24 mouse cellular contexts compared by ENCODE assay signal in genomic region chr8:99031060-99031459, GRCm38 (mm10).
A peak's percentile ranks its signal among the peaks of the same experiment; 100 is the strongest.
DNase-seq lines count a peak whose midpoint lies in the region; ATAC-seq and TF ChIP-seq lines count a peak whose summit lies in the region.
"Had no signal": no experiment of that assay in that cellular context is flagged by ENCODE, and none has a peak within 500 bp of the region (broad histone marks: within the 10 kb centered on the region; RNA-seq: fewer than 3 reads in every experiment).

No protein-coding gene starts in this region.

- no peak overlapping the region for H3K9ac ChIP-seq in intestine, embryonic 15.5 days
- H3K9ac ChIP-seq in intestine, postnatal 0 days (ENCODE audit: low read depth, low read length): no peak overlapping the region
- no peak overlapping the region for H3K9ac ChIP-seq in liver, embryonic 14.5 days (replicated peaks)
- H3K9ac ChIP-seq in liver, embryonic 12.5 days: no peak overlapping the region
- H3K9ac ChIP-seq in stomach, embryonic 14.5 days (replicated peaks; ENCODE audit: low read depth, low read length): no peak overlapping the region
- no peak overlapping the region for H3K9ac ChIP-seq in stomach, postnatal 0 days (ENCODE audit: low read length)
- H3K9ac ChIP-seq: embryonic facial prominence, embryonic 12.5 days; forebrain, embryonic 13.5 days; forebrain, embryonic 15.5 days had no signal

- H3K36me3 ChIP-seq in intestine, embryonic 15.5 days: no peaks in the 10 kb centered on the region
- H3K36me3 ChIP-seq in intestine, postnatal 0 days (ENCODE audit: control insufficient read depth, insufficient read depth): no peaks in the 10 kb centered on the region
- no peaks in the 10 kb centered on the region for H3K36me3 ChIP-seq in liver, embryonic 14.5 days (replicated peaks; ENCODE audit: control insufficient read depth, insufficient read depth, low read depth)
- H3K36me3 ChIP-seq in liver, embryonic 12.5 days: no peaks in the 10 kb centered on the region
- no peaks in the 10 kb centered on the region for H3K36me3 ChIP-seq in stomach, embryonic 14.5 days (ENCODE audit: control insufficient read depth, insufficient read depth, low read length)
- no peaks in the 10 kb centered on the region for H3K36me3 ChIP-seq in stomach, postnatal 0 days (ENCODE audit: control insufficient read depth, insufficient read depth, low read length)
- H3K36me3 ChIP-seq: embryonic facial prominence, embryonic 10.5 days; embryonic facial prominence, embryonic 12.5 days; forebrain, embryonic 15.5 days; G1E had no signal

- H3K27me3 ChIP-seq in intestine, embryonic 15.5 days (replicated peaks): no peaks in the 10 kb centered on the region
- no peaks in the 10 kb centered on the region for H3K27me3 ChIP-seq in intestine, postnatal 0 days (replicated peaks; ENCODE audit: control insufficient read depth, insufficient read depth, low read length)
- no peaks in the 10 kb centered on the region for H3K27me3 ChIP-seq in liver, embryonic 14.5 days (ENCODE audit: control insufficient read depth, insufficient read depth, low read length)
- H3K27me3 ChIP-seq in liver, embryonic 12.5 days (replicated peaks): no peaks in the 10 kb centered on the region
- no peaks in the 10 kb centered on the region for H3K27me3 ChIP-seq in stomach, embryonic 14.5 days (ENCODE audit: control insufficient read depth, insufficient read depth, low read length)
- H3K27me3 ChIP-seq in stomach, postnatal 0 days (ENCODE audit: control insufficient read depth, insufficient read depth, low read length): no peaks in the 10 kb centered on the region
- H3K27me3 ChIP-seq: CH12.LX; embryonic facial prominence, embryonic 12.5 days; forebrain, embryonic 13.5 days; forebrain, embryonic 15.5 days; Patski had no signal

- H3K27ac ChIP-seq in intestine, embryonic 15.5 days: no peak overlapping the region
- H3K27ac ChIP-seq in intestine, postnatal 0 days (ENCODE audit: low read depth, low read length): no peak overlapping the region
- no peak overlapping the region for H3K27ac ChIP-seq in liver, embryonic 14.5 days
- H3K27ac ChIP-seq in liver, embryonic 12.5 days: no peak overlapping the region
- H3K27ac ChIP-seq in stomach, embryonic 14.5 days (ENCODE audit: low read length): no peak overlapping the region
- no peak overlapping the region for H3K27ac ChIP-seq in stomach, postnatal 0 days (replicated peaks)
- H3K27ac ChIP-seq: embryonic facial prominence, embryonic 10.5 days; embryonic facial prominence, embryonic 12.5 days; forebrain, embryonic 13.5 days; forebrain, embryonic 15.5 days had no signal

- 42% methylated on average over 4 of the region's 4 CpGs for WGBS in intestine, embryonic 15.5 days
- WGBS in intestine, postnatal 0 days: 29% methylated on average over 4 of the region's 4 CpGs
- WGBS in liver, embryonic 14.5 days (ENCODE audit: insufficient replicate concordance): 46% methylated on average over 4 of the region's 4 CpGs
- WGBS in liver, embryonic 12.5 days (ENCODE audit: insufficient replicate concordance): 43% methylated on average over 4 of the region's 4 CpGs
- 51% methylated on average over 4 of the region's 4 CpGs for WGBS in stomach, embryonic 14.5 days
- whole genome bisulfite sequencing in stomach, postnatal 0 days: 34% methylated on average over 4 of the region's 4 CpGs

- ATAC-seq in intestine, embryonic 15.5 days: peak; percentile 75
- no peak for ATAC-seq in intestine, postnatal 0 days
- ATAC-seq in liver, embryonic 14.5 days (ENCODE audit: insufficient read depth): no peak
- ATAC-seq in liver, embryonic 12.5 days: no peak
- ATAC-seq in stomach, embryonic 14.5 days (ENCODE audit: insufficient number of reproducible peaks, insufficient read depth, low FRiP score, low read depth): peak; percentile 67; the same call in 1 of the 2 replicates
- ATAC-seq in stomach, postnatal 0 days (ENCODE audit: low FRiP score, low TSS enrichment): no peak
- ATAC-seq: activated CD4-positive, CD25-positive, alpha-beta regulatory T cell, adult 4 months; CD4-positive, CD25-positive, alpha-beta regulatory T cell, adult 4 months; forebrain, embryonic 13.5 days; forebrain, embryonic 15.5 days; Patski had no signal

- no peaks in the 10 kb centered on the region for H3K9me3 ChIP-seq in intestine, embryonic 15.5 days
- H3K9me3 ChIP-seq in intestine, postnatal 0 days (ENCODE audit: control insufficient read depth): no peaks in the 10 kb centered on the region
- H3K9me3 ChIP-seq in liver, embryonic 14.5 days (ENCODE audit: control insufficient read depth, low read length): no peaks in the 10 kb centered on the region
- H3K9me3 ChIP-seq in liver, embryonic 12.5 days (replicated peaks): no peaks in the 10 kb centered on the region
- no peaks in the 10 kb centered on the region for H3K9me3 ChIP-seq in stomach, embryonic 14.5 days (ENCODE audit: control insufficient read depth, low read depth, low read length)
- no peaks in the 10 kb centered on the region for H3K9me3 ChIP-seq in stomach, postnatal 0 days (ENCODE audit: control insufficient read depth, low read length)
- H3K9me3 ChIP-seq: embryonic facial prominence, embryonic 10.5 days; embryonic facial prominence, embryonic 12.5 days; forebrain, embryonic 13.5 days; forebrain, embryonic 15.5 days; G1E had no signal

- H3K4me1 ChIP-seq in intestine, embryonic 15.5 days (replicated peaks): no peaks in the 10 kb centered on the region
- H3K4me1 ChIP-seq in intestine, postnatal 0 days (replicated peaks; ENCODE audit: control insufficient read depth, insufficient read depth, low read length): no peaks in the 10 kb centered on the region
- no peaks in the 10 kb centered on the region for H3K4me1 ChIP-seq in liver, embryonic 14.5 days (replicated peaks; ENCODE audit: control insufficient read depth in 2 of 2, insufficient read depth in 2 of 2, low read length in 1 of 2)
- H3K4me1 ChIP-seq in liver, embryonic 12.5 days: no peaks in the 10 kb centered on the region
- no peaks in the 10 kb centered on the region for H3K4me1 ChIP-seq in stomach, embryonic 14.5 days (ENCODE audit: control insufficient read depth, insufficient read depth, low read length)
- H3K4me1 ChIP-seq in stomach, postnatal 0 days (replicated peaks; ENCODE audit: control insufficient read depth, insufficient read depth): no peaks in the 10 kb centered on the region
- H3K4me1 ChIP-seq: embryonic facial prominence, embryonic 10.5 days; embryonic facial prominence, embryonic 12.5 days; forebrain, embryonic 13.5 days; forebrain, embryonic 15.5 days had no signal

- no peak for TF ChIP-seq EP300 in liver, embryonic 14.5 days (IDR thresholded peaks at IDR 0.05; ENCODE audit: low read depth)
- TF ChIP-seq EP300 in stomach, postnatal 0 days (optimal IDR thresholded peaks at IDR 0.05): no peak

- peak; percentile 0 to 1 (median 1) for DNase-seq in liver, embryonic 14.5 days (ENCODE audit: low read depth in 3 of 3, low spot score in 3 of 3)
- no peak for DNase-seq in stomach, postnatal 0 days (ENCODE audit: low spot score)
- DNase-seq: adrenal gland, adult 8-10 months; adrenal gland, postnatal 14 days; adrenal gland, postnatal 36 days; B cell, adult 2 months; cerebellum, adult 11-12 months; cerebellum, adult 2 months; cerebellum, adult 9-10 months; cerebellum, postnatal 10 days; cerebellum, postnatal 25 days had no signal

- H3K4me3 ChIP-seq in intestine, embryonic 15.5 days (replicated peaks): no peak overlapping the region
- H3K4me3 ChIP-seq in intestine, postnatal 0 days (ENCODE audit: low read depth, low read length): no peak overlapping the region
- no peak overlapping the region for H3K4me3 ChIP-seq in liver, embryonic 14.5 days (ENCODE audit: insufficient read depth in 1 of 2, low read depth in 2 of 2, low read length in 2 of 2)
- H3K4me3 ChIP-seq in liver, embryonic 12.5 days: no peak overlapping the region
- H3K4me3 ChIP-seq in stomach, embryonic 14.5 days (ENCODE audit: low read depth, low read length): no peak overlapping the region
- no peak overlapping the region for H3K4me3 ChIP-seq in stomach, postnatal 0 days (ENCODE audit: low read depth, low read length)
- H3K4me3 ChIP-seq: embryonic facial prominence, embryonic 10.5 days; embryonic facial prominence, embryonic 12.5 days; forebrain, embryonic 13.5 days; forebrain, embryonic 15.5 days had no signal

- TF ChIP-seq CTCF in intestine, postnatal 0 days (IDR thresholded peaks at IDR 0.05; ENCODE audit: low read depth): no peak
- no peak for TF ChIP-seq CTCF in liver, embryonic 14.5 days (IDR thresholded peaks at IDR 0.05; ENCODE audit: low read depth)
- no peak for TF ChIP-seq CTCF in stomach, postnatal 0 days (IDR thresholded peaks at IDR 0.05; ENCODE audit: low read depth)

- no peak overlapping the region for H3K4me2 ChIP-seq in intestine, embryonic 15.5 days (replicated peaks)
- no peak overlapping the region for H3K4me2 ChIP-seq in intestine, postnatal 0 days (replicated peaks; ENCODE audit: low read depth)
- H3K4me2 ChIP-seq in liver, embryonic 14.5 days (ENCODE audit: low read depth): no peak overlapping the region
- no peak overlapping the region for H3K4me2 ChIP-seq in liver, embryonic 12.5 days
- no peak overlapping the region for H3K4me2 ChIP-seq in stomach, embryonic 14.5 days (replicated peaks; ENCODE audit: low read depth, low read length)
- H3K4me2 ChIP-seq in stomach, postnatal 0 days (replicated peaks; ENCODE audit: low read depth): no peak overlapping the region
- H3K4me2 ChIP-seq: embryonic facial prominence, embryonic 12.5 days; forebrain, embryonic 13.5 days; forebrain, embryonic 15.5 days had no signal

Comparison
In these comparisons a context has a peak if more than half of its experiments do, and no peak if none do; other contexts are left out.
1. ATAC-seq: peak in intestine, embryonic 15.5 days (single experiment) and stomach, embryonic 14.5 days (single experiment); none in intestine, postnatal 0 days (single experiment), liver, embryonic 14.5 days (single experiment), liver, embryonic 12.5 days (single experiment) and stomach, postnatal 0 days (single experiment).